Mouse (Mus musculus) macrophage (primary cell): ENCODE results near the gene Fdps. TPM values are rescaled to one million over a fixed set of nuclear protein-coding genes. Genes with fewer than 3 reads are reported as not detected.

Experiments used
- H3K27ac ChIP-seq: fragments of 350-480 bp; formaldehyde crosslinking; 2 replicates; pipeline ENCODE4 v1.9.0; 2021
- H3K36me3 ChIP-seq: fragments of 350-480 bp; formaldehyde crosslinking; 2 replicates; pipeline ENCODE4 v1.9.0; 2021; ENCODE audit errors: inconsistent target
- H3K4me3 ChIP-seq: fragments of 350-480 bp; formaldehyde crosslinking; 2 replicates; pipeline ENCODE4 v1.9.0; 2021; ENCODE audit errors: inconsistent target
- H3K79me2 ChIP-seq: fragments of 350-480 bp; formaldehyde crosslinking; 2 replicates; pipeline ENCODE4 v1.9.0; 2021; ENCODE audit errors: inconsistent target
- WGBS: methylation state at CpG from one replicate; pipeline ENCODE4 v1.1.7; 2026; ENCODE audit warnings: inconsistent platforms; ENCODE audit not compliant: missing documents; 5-methylcytosine and 5-hydroxymethylcytosine counted together
- polyA plus RNA-seq: library from polyadenylated mRNA; stranded (reverse); fragments of 250-400 nt; gene quantifications from 3 replicates; pipeline ENCODE4 v1.2.4, GENCODE M21; 2018; ENCODE audit warnings: inconsistent platforms

Gene Fdps
- polyA plus RNA-seq, 1 experiment from 2014 or later = 31.5 TPM

GRCm38 (mm10) chr3:89124241-89124640 is 22.5 kb upstream of the Fdps start:
- Histone ChIP-seq H3K4me3 (no peak overlapping the region), H3K36me3 (no peaks in the 10 kb centered on the region), H3K27ac (no peak overlapping the region), H3K79me2 (no peaks in the 10 kb centered on the region)
- WGBS = 75% methylated on average over 3 of the region's 3 CpGs

GRCm38 (mm10) chr3:89123313-89123712 is 21.6 kb upstream of the Fdps start:
- H3K36me3 ChIP-seq = no peaks in the 10 kb centered on the region
- no peak overlapping the region for H3K4me3 ChIP-seq
- H3K27ac ChIP-seq = no peak overlapping the region
- 72% methylated on average over 2 of the region's 2 CpGs for WGBS
- no peaks in the 10 kb centered on the region for H3K79me2 ChIP-seq

- Histone ChIP-seq H3K4me3 (no peak overlapping the region), H3K27ac (no peak overlapping the region), H3K79me2 (no peaks in the 10 kb centered on the region), H3K36me3 (no peaks in the 10 kb centered on the region)
- WGBS = 31% methylated on average over 2 of the region's 2 CpGs
Observed at GRCm38 (mm10) chr3:89115522-89115921, 13.8 kb upstream of the Fdps start.

GRCm38 (mm10) chr3:89113058-89113457 is 11.3 kb upstream of the Fdps start:
- Histone ChIP-seq H3K4me3 (no peak overlapping the region), H3K79me2 (no peaks in the 10 kb centered on the region), H3K27ac (no peak overlapping the region), H3K36me3 (no peaks in the 10 kb centered on the region)
- WGBS = 95% methylated on average over 4 of the region's 4 CpGs

- 93% methylated on average over 1 of the region's 1 CpGs for WGBS
Observed at GRCm38 (mm10) chr3:89108146-89108545, 6.4 kb upstream of the Fdps start.

GRCm38 (mm10) chr3:89107545-89107944 is 5.8 kb upstream of the Fdps start:
- H3K79me2 ChIP-seq = no peaks in the 10 kb centered on the region
- H3K4me3 ChIP-seq = no peak overlapping the region
- 75% methylated on average over 3 of the region's 3 CpGs for WGBS
- H3K36me3 ChIP-seq = no peaks in the 10 kb centered on the region
- no peak overlapping the region for H3K27ac ChIP-seq

More at GRCm38 (mm10) chr3:89108146-89108545, 6.4 kb upstream of the Fdps start:
- H3K36me3 ChIP-seq = no peaks in the 10 kb centered on the region
- no peak overlapping the region for H3K27ac ChIP-seq
- no peaks in the 10 kb centered on the region for H3K79me2 ChIP-seq
- H3K4me3 ChIP-seq = no peak overlapping the region

- Histone ChIP-seq H3K4me3 (no peak overlapping the region), H3K27ac (no peak overlapping the region), H3K79me2 (no peaks in the 10 kb centered on the region)
Observed at GRCm38 (mm10) chr3:89106881-89107280, 5.1 kb upstream of the Fdps start.

GRCm38 (mm10) chr3:89103291-89103595 is 1.5 kb upstream of the Fdps start:
- peak overlapping the region; percentile 93 for H3K27ac ChIP-seq
- H3K36me3 ChIP-seq = 0 out of 2 replicates have a peak, but pooled peaks cover 3% of the 10 kb centered on the region
- peaks cover 35% of the 10 kb centered on the region for H3K79me2 ChIP-seq
- H3K4me3 ChIP-seq = no peak overlapping the region
- WGBS = 15% methylated on average over 4 of the region's 4 CpGs

More at GRCm38 (mm10) chr3:89106881-89107280, 5.1 kb upstream of the Fdps start:
- no peaks in the 10 kb centered on the region for H3K36me3 ChIP-seq

- Histone ChIP-seq H3K79me2 (peaks cover 38% of the 10 kb centered on the region), H3K27ac (peak overlapping the region; percentile 93), H3K4me3 (peak overlapping the region; percentile 75; the same call in 1 of the 2 replicates), H3K36me3 (0 out of 2 replicates have a peak, but pooled peaks cover 5% of the 10 kb centered on the region)
- WGBS = 24% methylated on average over 12 of the region's 12 CpGs
Observed at GRCm38 (mm10) chr3:89102495-89103290, 934 bp upstream of the Fdps start.

- H3K27ac ChIP-seq = peak overlapping the region; percentile 93
- WGBS = under 1% methylated on average over 19 of the region's 19 CpGs
Observed at GRCm38 (mm10) chr3:89101459-89101811, 324 bp downstream of the Fdps start.

GRCm38 (mm10) chr3:89100811-89101210 is 948 bp downstream of the Fdps start, which contains the start of gene Gm43738:
Gm43738 (minus strand) TSS chr3:89101099.
- Histone ChIP-seq H3K27ac (peak within 1 kb of the TSS; percentile 93), H3K4me3 (peak within 1 kb of the TSS; percentile 75), H3K36me3 (0 out of 2 replicates have a peak, but pooled peaks cover 11% of the 10 kb centered on the region), H3K79me2 (peaks cover 38% of the 10 kb centered on the region)
- WGBS = 35% methylated on average over 5 of the region's 7 CpGs

More at GRCm38 (mm10) chr3:89101459-89101811, 324 bp downstream of the Fdps start:
- Histone ChIP-seq H3K36me3 (0 out of 2 replicates have a peak, but pooled peaks cover 5% of the 10 kb centered on the region), H3K4me3 (peak overlapping the region; percentile 75), H3K79me2 (peaks cover 38% of the 10 kb centered on the region)

GRCm38 (mm10) chr3:89094021-89094420 is 7.7 kb downstream of the Fdps start:
- 91% methylated on average over 10 of the region's 10 CpGs for WGBS
- H3K36me3 ChIP-seq = 0 out of 2 replicates have a peak, but pooled peaks cover 12% of the 10 kb centered on the region
- H3K27ac ChIP-seq = no peak overlapping the region
- H3K4me3 ChIP-seq = no peak overlapping the region
- peaks cover 10% of the 10 kb centered on the region for H3K79me2 ChIP-seq

GRCm38 (mm10) chr3:89093175-89093574 is 8.6 kb downstream of the Fdps start, which contains the start of gene Rusc1:
Rusc1 (minus strand) TSS chr3:89093311.
- WGBS = 24% methylated on average over 18 of the region's 18 CpGs
- 0 out of 2 replicates have a peak, but pooled peaks cover 7% of the 10 kb centered on the region for H3K36me3 ChIP-seq
- H3K27ac ChIP-seq = no peak within 1 kb of the TSS
- H3K4me3 ChIP-seq = no peak within 1 kb of the TSS
- peaks cover 2% of the 10 kb centered on the region; the same call in 1 of the 2 replicates for H3K79me2 ChIP-seq

- H3K27ac ChIP-seq = no peak overlapping the region
- H3K4me3 ChIP-seq = no peak overlapping the region
- no peaks in the 10 kb centered on the region; the same call in 1 of the 2 replicates for H3K79me2 ChIP-seq
- 70% methylated on average over 11 of the region's 11 CpGs for WGBS
- H3K36me3 ChIP-seq = 0 out of 2 replicates have a peak, but pooled peaks cover 6% of the 10 kb centered on the region
Observed at GRCm38 (mm10) chr3:89092509-89093090, 9.2 kb downstream of the Fdps start.
